Mouse (Mus musculus) cortical plate, adult 2 months (tissue): ENCODE data around the gene Scn5a. TPM values are rescaled to one million over a fixed set of nuclear protein-coding genes. Genes with fewer than 3 reads are reported as not detected.

Experiments
- H3K27ac ChIP-seq: fragments of 200-500 bp; 2 replicates; pipeline ENCODE4 v1.5.1; 2012; ENCODE audit warnings: low read length, control low read depth, inconsistent platforms; ENCODE audit not compliant: insufficient read depth
- H3K4me1 ChIP-seq: fragments of 200-500 bp; 2 replicates; pipeline ENCODE4 v1.6.1; 2011; ENCODE audit warnings: low read length; ENCODE audit not compliant: control insufficient read depth, insufficient read depth
- H3K4me3 ChIP-seq: fragments of 200-500 bp; 2 replicates; pipeline ENCODE4 v1.5.1; 2011; ENCODE audit warnings: mild to moderate bottlenecking, low read length, control low read depth; ENCODE audit not compliant: insufficient read depth
- CTCF ChIP-seq: fragments of 200-500 bp; IDR thresholded peaks from 2 replicates; pipeline ENCODE4 v1.5.1; 2011; ENCODE audit warnings: mild to moderate bottlenecking, control low read depth, low read length; ENCODE audit not compliant: insufficient read depth; ENCODE audit errors: extremely low read depth
- POLR2A ChIP-seq: fragments of 200-500 bp; IDR thresholded peaks from 2 replicates; pipeline ENCODE4 v1.6.1; 2011; ENCODE audit warnings: mild to moderate bottlenecking, low read length, control low read depth; ENCODE audit not compliant: insufficient read depth; ENCODE audit errors: extremely low read depth
- polyA plus RNA-seq: library from polyadenylated mRNA; depleted of rRNA; stranded (reverse); fragments of >200 nt; gene quantifications from 2 replicates; pipeline ENCODE4 v1.2.3, GENCODE M21; 2012

Scn5a gene
- polyA plus RNA-seq, 1 experiment, result 0.38 TPM

GRCm38 (mm10) chr9:119472412-119472918 lies 106.4 kb downstream of the Scn5a start:
- Histone ChIP-seq H3K4me1 (0 out of 2 replicates have a peak, but pooled peaks cover 2% of the 10 kb centered on the region), H3K27ac (no peak overlapping the region), H3K4me3 (no peak overlapping the region)
- TF ChIP-seq POLR2A (no peak), CTCF (no peak)

- Histone ChIP-seq H3K4me3 (no peak overlapping the region), H3K27ac (no peak overlapping the region), H3K4me1 (0 out of 2 replicates have a peak, but pooled peaks cover 2% of the 10 kb centered on the region)
- TF ChIP-seq CTCF (no peak), POLR2A (no peak)
These were observed 109.0 kb downstream of the Scn5a start for GRCm38 (mm10) chr9:119469691-119470353.

GRCm38 (mm10) chr9:119465595-119465994 lies 113.2 kb downstream of the Scn5a start:
- Histone ChIP-seq H3K4me1 (no peaks in the 10 kb centered on the region), H3K4me3 (no peak overlapping the region), H3K27ac (no peak overlapping the region)
- TF ChIP-seq CTCF (peak; percentile 43), POLR2A (no peak)

DNA sequence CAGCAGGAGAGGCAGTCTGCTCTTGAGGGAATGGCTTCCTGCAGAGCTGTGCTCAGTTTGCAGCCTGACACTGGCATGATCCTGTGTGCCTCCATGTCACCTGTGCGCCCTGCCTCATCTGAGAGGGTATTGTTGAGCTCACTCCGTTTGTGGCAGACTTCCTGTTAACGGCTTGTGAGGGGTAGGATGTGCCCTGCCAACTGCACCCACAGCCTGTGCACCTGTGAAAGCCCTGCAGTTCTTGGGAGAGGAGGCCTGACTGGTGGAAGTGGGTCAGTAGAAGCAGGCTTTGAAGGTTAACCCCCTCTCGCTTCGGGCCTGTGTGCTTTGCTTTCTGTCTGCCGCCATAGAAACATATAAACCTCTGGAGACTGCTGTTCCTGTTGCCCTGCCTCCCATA lies 113.8 kb downstream of the Scn5a start:
- no peak overlapping the region for H3K4me3 ChIP-seq
- H3K4me1 ChIP-seq, result no peaks in the 10 kb centered on the region
- H3K27ac ChIP-seq, result no peak overlapping the region
- TF ChIP-seq CTCF, result no peak
- no peak for TF ChIP-seq POLR2A

GRCm38 (mm10) chr9:119460410-119460809 lies 118.4 kb downstream of the Scn5a start:
- TF ChIP-seq CTCF, result peak; percentile 95
- TF ChIP-seq POLR2A, result no peak
- Histone ChIP-seq H3K4me3 (no peak overlapping the region), H3K27ac (no peak overlapping the region), H3K4me1 (no peaks in the 10 kb centered on the region)

DNA sequence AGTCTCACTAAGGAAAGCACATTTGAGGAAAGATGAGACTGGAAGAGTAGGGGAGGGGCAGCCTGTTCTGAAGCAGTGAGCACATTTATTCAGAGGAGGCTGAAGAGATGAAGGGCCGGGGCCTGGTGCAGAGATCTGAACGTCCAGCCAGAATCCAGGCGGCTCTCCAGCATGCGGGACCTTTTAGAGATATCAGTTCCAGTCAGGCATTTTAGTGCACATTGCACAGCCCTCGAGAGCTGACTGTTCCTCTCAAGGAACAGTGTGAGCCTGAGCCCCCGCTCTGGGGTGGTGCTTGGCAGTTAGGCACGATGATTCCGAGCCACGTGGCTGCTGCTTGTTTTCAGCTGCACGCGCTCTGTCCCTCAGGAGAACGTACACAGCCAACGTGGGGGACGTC lies 121.7 kb downstream of the Scn5a start:
- no peak for TF ChIP-seq CTCF
- no peak for TF ChIP-seq POLR2A
- Histone ChIP-seq H3K4me1 (no peaks in the 10 kb centered on the region), H3K27ac (no peak overlapping the region), H3K4me3 (no peak overlapping the region)

GRCm38 (mm10) chr9:119455967-119456366 lies 122.8 kb downstream of the Scn5a start:
- Histone ChIP-seq H3K4me3 (no peak overlapping the region), H3K27ac (no peak overlapping the region), H3K4me1 (no peaks in the 10 kb centered on the region)
- no peak for TF ChIP-seq POLR2A
- no peak for TF ChIP-seq CTCF

GRCm38 (mm10) chr9:119445737-119446136 lies 133.1 kb downstream of the Scn5a start:
- peak overlapping the region; percentile 69; the same call in 1 of the 2 replicates for H3K4me3 ChIP-seq
- no peak overlapping the region for H3K27ac ChIP-seq
- no peak for TF ChIP-seq CTCF
- no peak for TF ChIP-seq POLR2A
- 0 out of 2 replicates have a peak, but pooled peaks cover 1% of the 10 kb centered on the region for H3K4me1 ChIP-seq

DNA sequence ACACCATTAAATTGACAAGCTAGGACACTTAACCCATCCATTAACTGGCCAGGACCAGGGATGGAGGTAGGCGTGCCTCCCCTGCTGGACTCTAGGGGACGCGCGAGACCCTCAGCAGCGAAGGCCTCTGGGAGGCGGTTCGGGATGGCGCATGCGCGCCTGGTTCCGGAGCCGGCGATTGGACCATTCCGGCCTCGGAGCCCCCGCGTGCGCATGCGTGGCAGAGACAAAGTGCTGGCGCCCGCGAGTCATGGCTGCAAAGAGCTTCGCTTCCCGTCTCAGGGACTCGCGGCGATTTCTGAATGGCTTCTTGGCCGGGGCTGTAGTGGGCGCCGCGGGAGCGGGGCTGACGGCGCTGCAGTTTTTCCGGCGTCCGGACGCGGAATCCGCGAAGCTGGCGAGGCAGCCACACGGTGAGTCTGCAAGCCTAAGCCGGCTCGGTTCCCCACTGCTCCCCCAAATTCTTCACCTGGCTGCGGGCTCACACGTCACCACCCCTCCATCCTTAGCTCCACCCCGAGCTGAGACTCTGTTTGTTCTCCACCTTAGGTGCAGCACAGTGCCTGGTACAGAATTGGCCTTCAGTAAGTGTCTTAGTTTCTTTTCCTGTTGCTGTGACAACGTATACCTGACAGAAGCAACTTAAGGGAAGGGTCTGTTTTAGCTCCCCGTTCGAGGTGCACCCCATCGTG lies 133.9 kb downstream of the Scn5a start, which contains the start of gene Exog:
Exog (plus strand) TSS at position 206 of the 692 bp plus-strand sequence.
- H3K4me1 ChIP-seq, result 0 out of 2 replicates have a peak, but pooled peaks cover 1% of the 10 kb centered on the region
- H3K27ac ChIP-seq, result no peak within 1 kb of the TSS
- TF ChIP-seq CTCF (peak; percentile 72), POLR2A (peak; percentile 79)
- peak within 1 kb of the TSS; percentile 69 for H3K4me3 ChIP-seq
